ENCODE assay signal across 4 mouse cellular contexts in genomic region chr17:27287986-27288385, GRCm38 (mm10).
DNase-seq lines count a peak whose midpoint lies in the region; ATAC-seq lines count a peak whose summit lies in the region.
"Not testable (repeated sequence)": the region's sequence is repeated elsewhere in the genome, so short reads cannot be mapped to it uniquely, and the experiment has no call there.

No protein-coding gene starts in this region.

- H3K27me3 ChIP-seq in midbrain, embryonic 11.5 days (ENCODE audit: control insufficient read depth, insufficient read depth, low read length), result not testable (repeated sequence)

- H3K4me3 ChIP-seq in midbrain, embryonic 11.5 days (ENCODE audit: low read depth, low read length), result not testable (repeated sequence)

- not testable (repeated sequence) for ATAC-seq in midbrain, embryonic 11.5 days (ENCODE audit: low FRiP score)

- not testable (repeated sequence) for H3K4me1 ChIP-seq in midbrain, embryonic 11.5 days (ENCODE audit: control insufficient read depth, insufficient read depth, low read length)

- H3K4me2 ChIP-seq in midbrain, embryonic 11.5 days, result not testable (repeated sequence)

- not testable (repeated sequence) for H3K9ac ChIP-seq in midbrain, embryonic 11.5 days (ENCODE audit: low read length)

- not testable (repeated sequence) for H3K36me3 ChIP-seq in midbrain, embryonic 11.5 days (ENCODE audit: control insufficient read depth, insufficient read depth, low read length)

- H3K9me3 ChIP-seq in midbrain, embryonic 11.5 days (ENCODE audit: control insufficient read depth, low read length), result not testable (repeated sequence)

- not testable (repeated sequence) for H3K27ac ChIP-seq in midbrain, embryonic 11.5 days (ENCODE audit: low read depth, low read length)

- WGBS in midbrain, embryonic 11.5 days, result 91% methylated on average over 9 of the region's 10 CpGs

- DNase-seq in cerebellum, adult 9-11 months, result peak; percentile 1
- peak; percentile 83 for DNase-seq in heart, adult 11 months
- DNase-seq in midbrain, embryonic 11.5 days (ENCODE audit: low spot score, missing footprints), result peak; percentile 67
- DNase-seq in testis, postnatal 10 days (ENCODE audit: low spot score), result peak; percentile 31

Comparison
In these comparisons a context has a peak if more than half of its experiments do, and no peak if none do; other contexts are left out.
1. DNase-seq: peak in every context shown above with its lines; median percentile 83 in heart, adult 11 months; 67 in midbrain, embryonic 11.5 days; 31 in testis, postnatal 10 days; 1 in cerebellum, adult 9-11 months.